Mouse (Mus musculus) C3H10T1/2 (cell line): Measurements from ENCODE around the gene Zc3hc1. TPM values are rescaled to one million over a fixed set of nuclear protein-coding genes. Genes with fewer than 3 reads are reported as not detected.

Source experiments
- polyA plus RNA-seq, 2 experiments: library from polyadenylated mRNA; unstranded; fragments of >200 nt; fragmentation: generic; extraction: Trizol; gene quantifications; one replicate each; pipeline ENCODE4 v1.2.1; 2012; ENCODE audit warnings: missing spikeins in 2 of 2

The Zc3hc1 gene
- polyA plus RNA-seq: 10 to 100 TPM; 35.9 to 36.8 TPM

GRCm38 (mm10) chr6:30390714-30391697 lies at the start of gene Zc3hc1:
TSS of gene Zc3hc1 (minus strand) at chr6:30391028.

GRCm38 (mm10) chr6:30401308-30402015 lies 10.6 kb upstream of the Zc3hc1 start, which contains the start of gene Klhdc10:
TSS of gene Klhdc10 (plus strand) at chr6:30401868.

Other genes starting within 250 kb of the Zc3hc1 start
- gene Ube2h, start 86.5 kb downstream of the Zc3hc1 start, polyA plus RNA-seq: 10 to 100 TPM in 1 of 2 experiments, 1 to 10 TPM in 1; 1.5 to 42.5 TPM
- 10 to 100 TPM in 1 of 2 experiments, 1 to 10 TPM in 1; 6.2 to 12.4 TPM for gene Klhdc10, start 10.8 kb upstream of the Zc3hc1 start, polyA plus RNA-seq
- 10 to 100 TPM in 1 of 2 experiments, 1 to 10 TPM in 1; 2.6 to 11.3 TPM for gene Tmem209, start 118.8 kb upstream of the Zc3hc1 start, polyA plus RNA-seq
- under 1 TPM in 1 of 2 experiments, not detected in 1; 0.05 TPM for gene Ssmem1, start 118.8 kb upstream of the Zc3hc1 start, polyA plus RNA-seq
- under 1 TPM in 1 of 2 experiments, not detected in 1; 0.05 TPM for gene Cpa2, start 150.6 kb upstream of the Zc3hc1 start, polyA plus RNA-seq
- gene Cpa4, start 177.3 kb upstream of the Zc3hc1 start, polyA plus RNA-seq: not detected
- not detected for gene Cpa5, start 220.0 kb upstream of the Zc3hc1 start, polyA plus RNA-seq
- gene Cpa1, start 248.2 kb upstream of the Zc3hc1 start, polyA plus RNA-seq: under 1 TPM in 1 of 2 experiments, not detected in 1; 0.24 TPM